Mouse (Mus musculus): ENCODE results near the gene Slc39a8. TPM values are rescaled to one million over a fixed set of nuclear protein-coding genes. Genes with fewer than 3 reads are reported as not detected.
A peak's percentile ranks its signal among the peaks of the same experiment; 100 is the strongest.

Gene Slc39a8
- polyA plus RNA-seq (2012; rRNA removed): 20.6 and 28.7 TPM in 2 replicates

DNA sequence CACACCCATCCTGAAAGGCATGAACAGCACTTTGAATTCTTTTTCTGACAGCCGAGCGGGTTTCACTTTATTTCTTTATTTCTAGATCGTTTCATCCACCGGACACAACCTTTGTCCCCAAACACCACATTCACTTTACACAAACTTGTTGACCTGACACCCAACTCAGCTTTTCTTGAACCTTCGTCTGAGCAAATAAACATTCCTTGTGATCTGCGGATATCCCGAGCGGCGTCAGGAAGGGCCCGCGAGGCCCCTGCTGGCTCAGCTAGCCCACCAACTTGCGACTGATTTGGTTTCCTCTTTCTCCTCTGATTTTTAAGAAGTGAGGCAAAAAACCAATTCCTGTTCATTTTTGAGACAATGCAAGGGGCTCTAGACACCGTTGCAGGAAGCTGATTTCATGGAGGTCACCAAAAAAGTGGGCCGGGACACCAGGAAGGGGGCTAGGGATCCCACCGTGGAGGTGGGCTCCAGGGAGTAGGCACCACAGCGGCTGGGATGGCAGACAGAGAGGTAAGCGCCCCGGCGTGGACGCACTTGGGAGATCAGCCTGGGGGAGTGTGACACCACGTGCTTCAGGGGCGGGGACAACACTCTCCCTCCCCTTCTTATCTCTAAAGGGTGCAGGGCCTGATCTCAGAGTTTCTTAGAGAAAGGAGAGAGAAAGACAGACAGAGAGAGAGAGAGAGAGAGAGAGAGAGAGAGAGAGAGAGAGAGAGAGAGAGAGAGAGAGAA is at the start of gene Slc39a8:
Slc39a8 (plus strand) TSS at position 264 of the 738 bp plus-strand sequence.
- DNase-seq: peak; percentile 88
- no peaks in the 10 kb centered on the region for H3K27me3 ChIP-seq (replicated peaks; ENCODE audit: control insufficient read depth, insufficient read depth, low read length)
- peaks cover 8% of the 10 kb centered on the region; the same call in 1 of the 2 replicates for H3K4me1 ChIP-seq (ENCODE audit: control insufficient read depth, insufficient read depth, low read length)
- TF ChIP-seq POLR2A (IDR thresholded peaks at IDR 0.05; ENCODE audit: low read depth, low read length) (no peak), CTCF (conservative IDR thresholded peaks at IDR 0.05; ENCODE audit: insufficient read depth, insufficient read length, low read depth, low read length) (peak; percentile 33)
- H3K4me3 ChIP-seq (ENCODE audit: insufficient read depth, low read depth, low read length): peak within 1 kb of the TSS; percentile 48
- H3K27ac ChIP-seq (ENCODE audit: insufficient read depth, low read depth, low read length): peak within 1 kb of the TSS; percentile 42
- H3K36me3 ChIP-seq (ENCODE audit: control insufficient read depth, insufficient read depth, low read length): no peaks in the 10 kb centered on the region
- WGBS: 4% methylated on average over 22 of the region's 22 CpGs

DNA sequence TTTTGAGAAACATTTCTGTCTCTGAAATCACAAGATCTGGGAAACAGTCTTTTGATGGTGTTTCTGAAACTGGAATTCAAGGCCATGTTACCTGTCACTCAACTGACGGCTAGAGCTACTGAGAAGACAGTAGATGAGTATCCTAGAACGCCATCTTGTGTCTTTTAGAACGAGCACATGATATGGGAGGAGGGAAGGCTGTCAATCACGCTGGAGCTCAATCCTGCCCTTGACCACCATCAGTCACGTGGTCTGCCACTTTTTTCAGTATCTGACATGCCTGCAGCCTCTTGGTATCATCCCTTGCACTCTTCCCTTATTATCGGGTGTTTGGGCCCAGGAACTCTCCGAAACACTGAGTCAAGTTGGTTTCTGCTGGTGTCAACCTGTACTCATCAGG is 40.0 kb upstream of the Slc39a8 start:
- no peak for DNase-seq
- H3K27ac ChIP-seq (ENCODE audit: insufficient read depth, low read depth, low read length): no peak overlapping the region
- no peaks in the 10 kb centered on the region for H3K27me3 ChIP-seq (replicated peaks; ENCODE audit: control insufficient read depth, insufficient read depth, low read length)
- no peaks in the 10 kb centered on the region for H3K4me1 ChIP-seq (ENCODE audit: control insufficient read depth, insufficient read depth, low read length)
- TF ChIP-seq CTCF (conservative IDR thresholded peaks at IDR 0.05; ENCODE audit: insufficient read depth, insufficient read length, low read depth, low read length) (no peak), POLR2A (IDR thresholded peaks at IDR 0.05; ENCODE audit: low read depth, low read length) (no peak)
- H3K36me3 ChIP-seq (ENCODE audit: control insufficient read depth, insufficient read depth, low read length): no peaks in the 10 kb centered on the region
- WGBS: 85% methylated on average over 7 of the region's 7 CpGs
- H3K4me3 ChIP-seq (ENCODE audit: insufficient read depth, low read depth, low read length): no peak overlapping the region

DNA sequence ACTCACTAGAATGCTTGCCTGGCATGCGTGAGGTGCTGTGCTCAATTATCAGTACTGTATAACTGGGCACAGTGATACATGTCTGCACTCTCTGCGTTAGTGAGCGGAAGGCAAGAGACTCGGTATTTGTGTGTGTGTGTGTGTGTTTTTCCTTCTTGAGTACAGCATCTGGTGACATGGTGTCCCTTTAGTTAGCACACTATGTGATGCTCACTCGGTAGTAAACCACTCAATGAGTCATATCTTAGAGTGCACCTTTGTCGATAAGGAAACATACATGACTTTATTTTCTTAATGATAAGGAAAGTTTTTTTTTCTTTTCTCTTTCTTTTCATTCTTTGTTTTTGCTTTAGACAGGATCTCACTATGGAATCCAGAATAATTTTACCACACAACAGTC is 29.0 kb upstream of the Slc39a8 start:
- TF ChIP-seq POLR2A (IDR thresholded peaks at IDR 0.05; ENCODE audit: low read depth, low read length) (no peak), CTCF (conservative IDR thresholded peaks at IDR 0.05; ENCODE audit: insufficient read depth, insufficient read length, low read depth, low read length) (no peak)

DNA sequence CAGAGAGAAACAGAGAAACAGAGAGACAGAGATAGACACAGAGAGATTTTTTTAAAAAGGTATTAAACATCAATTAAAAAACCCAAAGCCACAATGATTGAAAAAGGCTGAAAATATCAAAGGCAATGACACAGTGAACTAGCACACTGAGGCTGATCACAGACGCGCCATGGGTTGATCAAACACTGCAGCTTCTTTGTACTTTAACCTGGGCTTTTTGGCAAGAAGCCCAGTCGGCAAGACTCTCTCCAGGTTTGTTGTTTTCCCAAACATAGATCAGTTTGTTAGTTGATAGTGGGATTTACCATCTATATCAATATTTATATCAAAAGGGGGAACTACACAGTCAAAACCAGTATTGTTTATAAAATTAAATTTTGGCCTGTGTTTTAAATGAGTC is 26.8 kb upstream of the Slc39a8 start:
- Histone ChIP-seq H3K27me3 (replicated peaks; ENCODE audit: control insufficient read depth, insufficient read depth, low read length) (no peaks in the 10 kb centered on the region), H3K4me3 (ENCODE audit: insufficient read depth, low read depth, low read length) (no peak overlapping the region), H3K36me3 (ENCODE audit: control insufficient read depth, insufficient read depth, low read length) (no peaks in the 10 kb centered on the region), H3K27ac (ENCODE audit: insufficient read depth, low read depth, low read length) (no peak overlapping the region), H3K4me1 (ENCODE audit: control insufficient read depth, insufficient read depth, low read length) (no peaks in the 10 kb centered on the region)
- TF ChIP-seq CTCF (conservative IDR thresholded peaks at IDR 0.05; ENCODE audit: insufficient read depth, insufficient read length, low read depth, low read length): no peak
- no peak for TF ChIP-seq POLR2A (IDR thresholded peaks at IDR 0.05; ENCODE audit: low read depth, low read length)
- WGBS: 26% methylated on average over 3 of the region's 3 CpGs
- peak; percentile 57 for DNase-seq

More for the DNA sequence above, 29.0 kb upstream of the Slc39a8 start:
- H3K4me1 ChIP-seq (ENCODE audit: control insufficient read depth, insufficient read depth, low read length): no peaks in the 10 kb centered on the region
- H3K27me3 ChIP-seq (replicated peaks; ENCODE audit: control insufficient read depth, insufficient read depth, low read length): no peaks in the 10 kb centered on the region
- no peaks in the 10 kb centered on the region for H3K36me3 ChIP-seq (ENCODE audit: control insufficient read depth, insufficient read depth, low read length)
- no peak overlapping the region for H3K27ac ChIP-seq (ENCODE audit: insufficient read depth, low read depth, low read length)
- no peak overlapping the region for H3K4me3 ChIP-seq (ENCODE audit: insufficient read depth, low read depth, low read length)
- DNase-seq: no peak
- 95% methylated on average over 6 of the region's 6 CpGs for WGBS

DNA sequence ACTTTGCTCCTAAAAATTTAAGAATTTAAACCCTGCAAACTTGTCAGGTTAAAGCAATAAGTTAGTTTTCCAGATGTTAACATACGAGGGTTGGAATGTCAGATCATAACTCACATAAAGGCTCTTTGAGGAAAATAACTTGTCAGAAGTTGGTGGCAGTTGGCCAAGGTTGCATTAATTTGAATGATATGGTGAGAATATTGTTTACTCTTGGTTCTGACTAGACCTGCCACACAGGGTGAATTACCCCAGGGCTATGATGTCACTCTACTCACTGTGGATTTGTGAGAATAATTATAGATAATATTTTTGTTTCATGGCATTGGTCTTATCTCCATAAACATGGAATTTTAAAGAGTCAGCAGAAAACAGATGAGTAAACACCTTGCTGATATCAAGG is 26.4 kb upstream of the Slc39a8 start:
- TF ChIP-seq POLR2A (IDR thresholded peaks at IDR 0.05; ENCODE audit: low read depth, low read length) (no peak), CTCF (conservative IDR thresholded peaks at IDR 0.05; ENCODE audit: insufficient read depth, insufficient read length, low read depth, low read length) (no peak)
- 33% methylated on average over 1 of the region's 1 CpGs for WGBS
- H3K36me3 ChIP-seq (ENCODE audit: control insufficient read depth, insufficient read depth, low read length): no peaks in the 10 kb centered on the region
- no peak overlapping the region for H3K27ac ChIP-seq (ENCODE audit: insufficient read depth, low read depth, low read length)
- no peaks in the 10 kb centered on the region for H3K4me1 ChIP-seq (ENCODE audit: control insufficient read depth, insufficient read depth, low read length)
- H3K4me3 ChIP-seq (ENCODE audit: insufficient read depth, low read depth, low read length): no peak overlapping the region
- DNase-seq: no peak
- H3K27me3 ChIP-seq (replicated peaks; ENCODE audit: control insufficient read depth, insufficient read depth, low read length): no peaks in the 10 kb centered on the region

DNA sequence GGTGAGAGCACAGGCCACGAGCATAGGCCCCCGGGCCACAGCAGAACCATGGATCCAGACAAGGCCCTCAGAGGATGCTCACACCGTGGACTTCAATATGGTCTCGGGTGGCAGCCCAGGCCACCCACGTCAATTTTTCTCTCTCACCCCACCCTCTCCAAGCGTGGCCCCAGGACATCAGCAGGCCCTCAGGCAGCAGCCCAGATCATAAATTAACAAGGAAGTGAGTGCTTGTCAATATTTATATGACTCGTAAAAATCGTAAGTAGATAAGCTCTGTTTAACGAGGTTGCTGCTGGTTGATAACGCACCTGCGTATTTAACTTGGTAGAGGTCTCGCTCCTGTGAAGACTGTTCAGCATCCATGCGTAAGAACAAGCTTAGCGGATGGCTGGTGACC is 10.4 kb upstream of the Slc39a8 start:
- no peak overlapping the region for H3K27ac ChIP-seq (ENCODE audit: insufficient read depth, low read depth, low read length)
- 81% methylated on average over 14 of the region's 14 CpGs for WGBS
- TF ChIP-seq CTCF (conservative IDR thresholded peaks at IDR 0.05; ENCODE audit: insufficient read depth, insufficient read length, low read depth, low read length): no peak
- no peak for TF ChIP-seq POLR2A (IDR thresholded peaks at IDR 0.05; ENCODE audit: low read depth, low read length)

DNA sequence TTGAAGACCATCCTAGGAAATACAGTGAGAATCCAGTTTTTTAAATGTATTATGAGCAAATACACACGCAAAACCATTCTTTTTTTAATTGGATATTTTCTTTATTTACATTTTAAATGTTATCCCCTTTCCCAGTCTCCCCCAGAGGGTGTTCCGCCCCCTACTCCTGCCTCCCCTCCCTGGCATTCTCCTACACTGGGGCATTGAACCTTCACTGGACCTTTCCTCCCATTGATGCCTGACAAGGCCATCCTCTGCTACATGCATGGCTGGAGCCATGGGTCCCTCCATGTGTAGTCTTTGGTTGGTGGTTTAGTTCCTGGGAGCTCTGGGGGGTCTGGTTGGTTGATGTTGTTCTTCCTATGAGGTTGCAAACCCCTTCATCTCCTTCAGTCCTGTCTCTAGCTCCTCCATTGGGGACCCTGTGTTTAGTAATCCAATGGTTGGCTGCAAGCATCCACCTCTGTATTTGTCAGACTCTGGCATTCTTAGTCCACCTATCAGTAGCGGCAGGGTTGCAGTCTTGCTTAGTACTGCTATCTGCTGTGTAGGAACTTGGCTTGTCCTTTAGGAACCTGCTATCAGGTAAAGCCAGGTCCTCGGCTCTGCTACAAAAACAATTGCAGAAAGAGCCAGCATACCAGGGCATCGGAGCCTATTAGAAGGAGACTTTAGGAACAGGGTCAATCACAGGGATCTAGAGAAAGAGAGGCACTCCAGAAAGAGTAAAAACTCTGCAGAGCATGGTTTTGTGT is 8.9 kb upstream of the Slc39a8 start:
- WGBS: 92% methylated on average over 5 of the region's 5 CpGs
- TF ChIP-seq POLR2A (IDR thresholded peaks at IDR 0.05; ENCODE audit: low read depth, low read length): no peak
- TF ChIP-seq CTCF (conservative IDR thresholded peaks at IDR 0.05; ENCODE audit: insufficient read depth, insufficient read length, low read depth, low read length): no peak
- no peak for DNase-seq

More for the DNA sequence above, 10.4 kb upstream of the Slc39a8 start:
- no peaks in the 10 kb centered on the region for H3K27me3 ChIP-seq (replicated peaks; ENCODE audit: control insufficient read depth, insufficient read depth, low read length)
- H3K4me1 ChIP-seq (ENCODE audit: control insufficient read depth, insufficient read depth, low read length): no peaks in the 10 kb centered on the region
- H3K36me3 ChIP-seq (ENCODE audit: control insufficient read depth, insufficient read depth, low read length): no peaks in the 10 kb centered on the region
- DNase-seq: no peak
- H3K4me3 ChIP-seq (ENCODE audit: insufficient read depth, low read depth, low read length): no peak overlapping the region

More for the DNA sequence above, 8.9 kb upstream of the Slc39a8 start:
- no peaks in the 10 kb centered on the region; the same call in 1 of the 2 replicates for H3K4me1 ChIP-seq (ENCODE audit: control insufficient read depth, insufficient read depth, low read length)
- no peak overlapping the region for H3K27ac ChIP-seq (ENCODE audit: insufficient read depth, low read depth, low read length)
- no peak overlapping the region for H3K4me3 ChIP-seq (ENCODE audit: insufficient read depth, low read depth, low read length)
- H3K36me3 ChIP-seq (ENCODE audit: control insufficient read depth, insufficient read depth, low read length): no peaks in the 10 kb centered on the region
- H3K27me3 ChIP-seq (replicated peaks; ENCODE audit: control insufficient read depth, insufficient read depth, low read length): no peaks in the 10 kb centered on the region
